Mouse (Mus musculus): ENCODE measurements around the gene Nradd. TPM values are rescaled to one million over a fixed set of nuclear protein-coding genes. Genes with fewer than 3 reads are reported as not detected.

Gene Nradd
- total RNA-seq (2021) (1 to 10 TPM; 1.3 to 1.4 TPM), polyA plus RNA-seq (2012; rRNA removed) (2.7 and 2.9 TPM in 2 replicates)
- long read RNA-seq, partial matches to known transcripts: 0 of 1 reads
- long read RNA-seq, other reads (novel, unspliced or antisense): 1 of 1 reads

DNA sequence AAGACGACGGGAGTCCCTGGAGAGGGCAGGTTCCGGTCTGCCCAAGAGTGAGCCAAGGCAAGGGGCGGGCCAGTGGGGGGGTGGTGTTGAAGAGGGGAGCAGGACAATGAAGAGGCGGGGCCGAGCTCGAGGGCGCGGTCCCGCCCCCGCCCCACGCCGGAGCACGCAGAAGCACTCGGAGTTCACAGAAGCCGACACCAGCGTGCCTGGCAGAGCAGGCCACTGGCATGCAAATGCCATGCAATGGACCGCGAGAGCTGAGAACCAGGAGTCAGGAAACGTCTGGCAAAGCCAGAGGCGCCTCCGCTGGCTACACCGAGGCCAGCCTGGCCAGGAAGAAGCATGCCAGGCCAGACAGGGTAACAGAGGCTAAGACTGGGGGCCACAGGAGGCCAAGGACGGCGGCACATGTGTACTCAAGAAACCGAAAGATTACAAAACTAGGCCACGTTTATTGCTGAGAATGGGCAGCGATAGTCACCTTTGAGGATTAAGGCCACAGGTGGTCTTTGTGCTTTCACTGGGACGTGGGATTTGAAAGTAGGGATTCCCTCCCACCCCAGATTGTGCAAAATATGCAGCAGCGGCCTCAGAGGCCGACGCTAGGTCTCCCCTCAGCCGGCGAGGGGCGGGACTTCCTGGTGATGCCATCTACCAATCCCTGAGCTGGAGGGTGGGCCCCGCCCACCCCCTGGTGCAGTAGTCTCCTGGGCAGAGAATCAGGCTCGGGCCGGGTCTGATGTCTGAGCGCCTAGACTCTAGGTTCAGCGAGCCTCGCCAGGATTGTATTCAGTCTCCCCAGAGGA lies at the start of gene Nradd:
Gene Nradd (minus strand): TSS at position 92 of the 806 bp plus-strand sequence.
- peak; percentile 88 to 90 for DNase-seq
- Histone ChIP-seq H3K4me3 (peak within 1 kb of the TSS; percentile 54), H3K4me1 (ENCODE audit: control insufficient read depth, insufficient read depth, low read length) (peaks cover 2% of the 10 kb centered on the region), H3K9ac (ENCODE audit: low read depth, low read length) (peak within 1 kb of the TSS; percentile 54), H3K27ac (peak within 1 kb of the TSS; percentile 70), H3K36me3 (ENCODE audit: control insufficient read depth, insufficient read depth, low read length) (no peaks in the 10 kb centered on the region), H3K27me3 (ENCODE audit: control insufficient read depth, insufficient read depth, low read length) (no peaks in the 10 kb centered on the region), H3K79me2 (replicated peaks; ENCODE audit: control insufficient read depth, insufficient read depth, low read length) (no peaks in the 10 kb centered on the region)
- intact Hi-C loops (cut with DNase I): loop anchor here (5.0 to 10.0 kb wide), 2 partner anchors 150 to 212 kb away; partner anchors contain the start of genes Kif9 and Klhl18
- 3% methylated on average over 41 of the region's 41 CpGs for WGBS
- TF ChIP-seq EP300 (IDR thresholded peaks at IDR 0.05; ENCODE audit: insufficient read depth, low read depth, low read length) (0 out of 2 replicates have a peak, but pooled peaks have one; percentile 34), CTCF (IDR thresholded peaks at IDR 0.05) (no peak), POLR2A (IDR thresholded peaks at IDR 0.05; ENCODE audit: insufficient read depth, low read depth, low read length) (peak; percentile 69)

DNA sequence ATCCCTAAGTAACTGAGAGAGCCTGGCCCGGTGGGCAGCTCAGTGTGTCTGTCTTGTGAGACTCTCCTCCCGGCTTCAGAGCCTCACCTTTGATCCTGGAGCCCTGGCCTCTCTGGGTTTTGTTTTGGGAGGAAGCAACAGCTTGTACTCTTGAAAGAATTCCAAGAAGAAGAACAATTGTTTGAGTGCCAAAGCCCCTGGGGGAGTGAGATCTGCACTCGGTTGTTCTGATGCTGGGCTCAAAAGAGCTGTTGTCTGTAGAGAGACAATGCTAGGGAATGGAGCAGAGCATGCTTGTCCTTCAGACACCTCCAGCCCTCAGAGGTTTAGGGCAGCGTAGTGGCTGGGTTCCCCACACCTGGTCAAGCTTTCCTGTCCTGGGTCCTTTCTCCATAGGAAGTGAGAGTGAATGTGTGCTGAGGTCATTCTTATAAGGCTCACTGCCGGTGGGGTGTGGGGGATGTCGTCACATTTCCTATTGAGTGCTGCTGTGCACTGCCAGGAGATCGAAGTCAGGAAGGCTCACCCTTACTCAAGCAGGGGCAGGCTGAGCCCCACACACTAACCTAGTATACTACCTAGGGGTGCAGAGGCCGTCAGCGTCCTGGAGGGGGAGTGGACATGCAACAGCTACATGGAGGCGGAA lies 49.0 kb upstream of the Nradd start:
- intact Hi-C loops (cut with DNase I): loop anchor here (2.0 kb wide), 2 partner anchors 16 to 36 kb away; partner anchors contain the start of gene Ccdc12
- H3K36me3 ChIP-seq (ENCODE audit: control insufficient read depth, insufficient read depth, low read length): no peaks in the 10 kb centered on the region; the same call in 1 of the 2 replicates
- peak; percentile 64; the same call in 1 of the 2 replicates for TF ChIP-seq EP300 (IDR thresholded peaks at IDR 0.05; ENCODE audit: insufficient read depth, low read depth, low read length)
- no peak for TF ChIP-seq CTCF (IDR thresholded peaks at IDR 0.05)
- peak; percentile 59; the same call in 1 of the 2 replicates for TF ChIP-seq POLR2A (IDR thresholded peaks at IDR 0.05; ENCODE audit: insufficient read depth, low read depth, low read length)
- H3K27ac ChIP-seq: peak overlapping the region; percentile 77
- H3K9ac ChIP-seq (ENCODE audit: low read depth, low read length): peak overlapping the region; percentile 43
- H3K79me2 ChIP-seq (replicated peaks; ENCODE audit: control insufficient read depth, insufficient read depth, low read length): peaks cover 4% of the 10 kb centered on the region
- WGBS: 33% methylated on average over 10 of the region's 10 CpGs
- no peaks in the 10 kb centered on the region for H3K27me3 ChIP-seq (ENCODE audit: control insufficient read depth, insufficient read depth, low read length)
- H3K4me1 ChIP-seq (ENCODE audit: control insufficient read depth, insufficient read depth, low read length): peaks cover 39% of the 10 kb centered on the region
- peak overlapping the region; percentile 10; the same call in 1 of the 2 replicates for H3K4me3 ChIP-seq
- DNase-seq: peak; percentile 56 to 61

DNA sequence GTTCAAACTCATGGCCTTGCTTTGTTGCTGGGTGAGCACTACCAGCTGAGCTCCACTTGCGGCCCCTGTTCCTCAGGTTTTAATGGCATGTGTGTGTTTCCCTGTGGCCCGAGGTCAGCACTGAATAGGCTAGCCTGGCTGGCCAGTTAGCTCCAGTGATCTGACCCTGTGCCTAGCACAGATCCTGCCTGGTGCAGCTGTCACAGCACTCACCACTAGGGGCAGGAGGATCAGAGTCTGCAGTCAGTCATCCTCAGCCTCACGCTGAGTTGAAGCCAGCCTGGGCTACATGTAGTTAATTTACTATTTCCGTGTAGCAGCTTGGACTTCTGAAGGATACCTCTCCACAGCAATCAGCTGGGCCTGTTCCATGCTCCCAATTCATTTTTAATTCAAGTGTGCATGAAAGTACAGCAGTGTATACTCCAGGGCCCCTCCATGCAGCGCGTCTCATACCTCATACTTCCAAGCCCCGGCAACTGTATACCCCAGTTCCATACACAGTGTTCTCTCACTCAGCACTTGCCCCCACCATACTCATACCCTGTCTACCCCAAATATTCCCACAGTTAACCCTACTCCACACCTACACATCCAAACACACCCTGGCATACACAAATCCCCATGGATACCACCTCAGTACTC lies 48.3 kb upstream of the Nradd start:
- H3K4me1 ChIP-seq (ENCODE audit: control insufficient read depth, insufficient read depth, low read length): peaks cover 40% of the 10 kb centered on the region
- intact Hi-C loops (cut with DNase I): loop anchor here (2.0 kb wide), 2 partner anchors 16 to 36 kb away; partner anchors contain the start of gene Ccdc12
- peak overlapping the region; percentile 33 for H3K9ac ChIP-seq (ENCODE audit: low read depth, low read length)
- peak; percentile 57 to 60 for DNase-seq
- 51% methylated on average over 7 of the region's 7 CpGs for WGBS
- H3K79me2 ChIP-seq (replicated peaks; ENCODE audit: control insufficient read depth, insufficient read depth, low read length): peaks cover 8% of the 10 kb centered on the region
- peak overlapping the region; percentile 77 for H3K27ac ChIP-seq
- peak overlapping the region; percentile 10; the same call in 1 of the 2 replicates for H3K4me3 ChIP-seq
- no peak for TF ChIP-seq POLR2A (IDR thresholded peaks at IDR 0.05; ENCODE audit: insufficient read depth, low read depth, low read length)
- TF ChIP-seq CTCF (IDR thresholded peaks at IDR 0.05): peak; percentile 85
- TF ChIP-seq EP300 (IDR thresholded peaks at IDR 0.05; ENCODE audit: insufficient read depth, low read depth, low read length): 0 out of 2 replicates have a peak, but pooled peaks have one; percentile 27
- no peaks in the 10 kb centered on the region for H3K27me3 ChIP-seq (ENCODE audit: control insufficient read depth, insufficient read depth, low read length)
- H3K36me3 ChIP-seq (ENCODE audit: control insufficient read depth, insufficient read depth, low read length): no peaks in the 10 kb centered on the region; the same call in 1 of the 2 replicates

DNA sequence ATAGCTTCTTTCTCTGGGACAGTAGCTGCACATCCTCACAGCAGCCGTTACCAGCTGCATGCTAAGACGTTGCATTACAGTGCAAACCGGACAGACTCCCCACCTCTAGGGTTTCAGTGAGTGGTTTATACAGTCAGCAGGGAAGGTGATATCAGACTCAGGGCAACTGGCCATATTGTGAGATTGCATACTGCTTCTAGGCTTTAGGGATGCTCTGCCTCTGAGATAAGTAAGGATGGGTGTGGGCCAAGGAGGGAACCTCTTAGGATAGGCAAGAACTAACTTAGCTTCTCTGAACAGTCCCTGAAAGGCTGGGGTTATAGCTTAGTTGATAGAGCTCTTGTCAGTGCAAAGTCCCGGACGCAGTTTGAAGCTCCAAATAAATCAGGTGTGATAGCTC lies 45.5 kb upstream of the Nradd start:
- Histone ChIP-seq H3K27ac (no peak overlapping the region), H3K36me3 (ENCODE audit: control insufficient read depth, insufficient read depth, low read length) (no peaks in the 10 kb centered on the region; the same call in 1 of the 2 replicates), H3K4me1 (ENCODE audit: control insufficient read depth, insufficient read depth, low read length) (peaks cover 43% of the 10 kb centered on the region), H3K9ac (ENCODE audit: low read depth, low read length) (no peak overlapping the region), H3K27me3 (ENCODE audit: control insufficient read depth, insufficient read depth, low read length) (no peaks in the 10 kb centered on the region), H3K79me2 (replicated peaks; ENCODE audit: control insufficient read depth, insufficient read depth, low read length) (peaks cover 11% of the 10 kb centered on the region), H3K4me3 (no peak overlapping the region)
- TF ChIP-seq CTCF (IDR thresholded peaks at IDR 0.05) (no peak), POLR2A (IDR thresholded peaks at IDR 0.05; ENCODE audit: insufficient read depth, low read depth, low read length) (no peak), EP300 (IDR thresholded peaks at IDR 0.05; ENCODE audit: insufficient read depth, low read depth, low read length) (no peak)
- no peak for DNase-seq
- intact Hi-C loops (cut with DNase I): no loop called here
- WGBS: 71% methylated on average over 5 of the region's 5 CpGs

DNA sequence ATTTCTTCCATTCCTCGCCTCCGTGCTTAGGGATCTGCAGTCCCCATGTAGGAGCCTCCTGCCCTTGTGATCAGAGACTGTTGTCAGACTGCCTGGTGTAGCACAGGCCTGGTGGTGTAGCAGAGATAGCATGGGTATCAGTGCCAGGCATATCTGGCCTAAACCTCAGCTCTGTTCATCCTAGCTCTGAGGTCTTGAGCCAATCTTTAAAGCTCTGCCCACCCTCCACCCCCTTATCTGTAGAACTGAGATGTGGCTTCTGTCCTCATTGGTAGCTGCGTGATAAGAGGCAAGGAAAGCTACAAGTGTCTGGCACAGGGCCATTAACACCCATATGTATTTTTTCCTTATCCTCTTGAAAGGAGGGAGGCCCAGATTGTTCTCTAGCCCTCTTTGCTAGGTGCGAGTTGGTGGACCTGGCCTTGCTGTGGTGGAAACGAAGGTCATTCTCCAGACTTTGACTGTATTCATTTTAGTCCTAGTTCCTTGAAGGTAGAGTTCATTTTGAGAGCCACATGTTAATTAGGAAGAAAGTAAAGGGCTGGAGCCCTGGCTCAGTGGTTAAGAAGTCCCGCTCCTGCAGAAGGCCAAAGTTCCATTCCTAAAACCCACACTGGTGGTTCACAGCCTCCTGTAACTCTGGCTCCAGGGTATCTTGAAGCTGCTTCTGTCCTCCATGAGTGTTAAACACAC lies 44.5 kb upstream of the Nradd start:
- Histone ChIP-seq H3K36me3 (ENCODE audit: control insufficient read depth, insufficient read depth, low read length) (no peaks in the 10 kb centered on the region; the same call in 1 of the 2 replicates), H3K27ac (no peak overlapping the region), H3K4me1 (ENCODE audit: control insufficient read depth, insufficient read depth, low read length) (peaks cover 38% of the 10 kb centered on the region), H3K4me3 (no peak overlapping the region), H3K27me3 (ENCODE audit: control insufficient read depth, insufficient read depth, low read length) (no peaks in the 10 kb centered on the region), H3K9ac (ENCODE audit: low read depth, low read length) (no peak overlapping the region), H3K79me2 (replicated peaks; ENCODE audit: control insufficient read depth, insufficient read depth, low read length) (peaks cover 9% of the 10 kb centered on the region; the same call in 1 of the 2 replicates)
- 62% methylated on average over 6 of the region's 6 CpGs for WGBS
- no peak for TF ChIP-seq POLR2A (IDR thresholded peaks at IDR 0.05; ENCODE audit: insufficient read depth, low read depth, low read length)
- TF ChIP-seq EP300 (IDR thresholded peaks at IDR 0.05; ENCODE audit: insufficient read depth, low read depth, low read length): no peak
- intact Hi-C loops (cut with DNase I): no loop called here
- no peak for DNase-seq

All from heart, adult 2 months (tissue).